Mouse (Mus musculus) c-Kit-positive CD71-negative TER-119-negative erythroid progenitor cells, embryonic 14.5 days (primary cell): ENCODE data around the gene Gba.
"Not testable (repeated sequence)": the region's sequence is repeated elsewhere in the genome, so short reads cannot be mapped to it uniquely, and the experiment has no call there.

Source experiments
- DNase-seq: peaks from one replicate; pipeline ENCODE4 v3.0.0-alpha.2; 2013; ENCODE audit warnings: low read depth

Gene Gba

DNA sequence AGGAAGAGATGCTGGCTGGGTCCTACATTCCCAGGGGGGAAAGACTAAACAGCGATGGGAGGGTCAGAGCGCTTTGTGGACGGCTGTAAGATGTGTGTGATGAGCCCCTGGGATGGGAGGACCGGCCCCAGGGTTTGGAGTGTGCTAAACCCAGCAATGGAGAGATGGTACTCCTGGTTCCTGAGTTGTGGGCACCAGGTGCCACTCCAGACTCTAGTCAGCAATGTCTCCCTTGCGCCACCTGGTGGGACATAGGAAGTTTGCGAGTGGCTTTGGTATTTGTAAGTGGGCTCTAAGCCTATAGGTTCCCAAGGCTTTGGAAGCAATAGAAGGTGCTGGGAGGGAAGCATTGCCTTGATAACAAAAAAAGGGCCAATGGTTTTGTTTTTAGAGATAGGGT is 13.1 kb downstream of the Gba start:
- DNase-seq: peak; percentile 91

DNA sequence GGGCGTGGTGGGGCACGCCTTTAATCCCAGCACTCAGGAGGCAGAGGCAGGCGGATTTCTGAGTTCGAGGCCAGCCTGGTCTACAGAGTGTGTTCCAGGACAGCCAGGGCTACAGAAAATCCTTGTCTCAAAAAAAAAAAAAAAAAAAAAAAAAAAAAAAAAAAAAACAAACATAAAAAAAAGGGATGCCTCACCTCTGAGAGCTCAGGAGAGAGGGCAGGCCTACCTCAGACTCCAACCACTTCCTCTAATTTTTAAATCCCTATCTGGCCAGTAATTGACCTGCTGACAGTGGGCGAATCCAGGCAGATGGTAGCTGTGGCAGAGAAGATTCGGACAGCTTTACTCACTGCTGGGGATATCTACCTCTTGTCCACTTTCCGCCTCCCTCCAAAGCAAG is 13.7 kb downstream of the Gba start:
- not testable (repeated sequence) for DNase-seq

DNA sequence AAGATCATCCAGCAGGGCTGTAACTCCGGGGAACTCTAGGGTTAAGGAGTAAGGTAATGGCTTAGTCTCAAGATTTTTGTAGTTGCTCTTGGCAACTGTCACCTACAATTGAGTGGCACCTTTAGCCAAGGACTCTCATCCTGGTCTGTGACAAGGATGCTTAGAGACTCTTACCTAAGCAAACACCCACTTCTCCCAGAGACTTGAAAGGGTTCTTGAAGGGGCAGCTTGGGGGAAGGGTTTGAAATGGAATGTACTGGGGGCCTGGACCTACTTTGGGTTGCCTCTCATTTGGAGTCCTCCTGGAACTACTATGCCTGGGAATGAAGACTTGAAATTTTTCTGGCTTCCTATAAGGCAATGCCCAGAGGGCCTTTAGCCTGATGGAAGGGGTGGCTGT is 15.5 kb downstream of the Gba start:
- DNase-seq: no peak

DNA sequence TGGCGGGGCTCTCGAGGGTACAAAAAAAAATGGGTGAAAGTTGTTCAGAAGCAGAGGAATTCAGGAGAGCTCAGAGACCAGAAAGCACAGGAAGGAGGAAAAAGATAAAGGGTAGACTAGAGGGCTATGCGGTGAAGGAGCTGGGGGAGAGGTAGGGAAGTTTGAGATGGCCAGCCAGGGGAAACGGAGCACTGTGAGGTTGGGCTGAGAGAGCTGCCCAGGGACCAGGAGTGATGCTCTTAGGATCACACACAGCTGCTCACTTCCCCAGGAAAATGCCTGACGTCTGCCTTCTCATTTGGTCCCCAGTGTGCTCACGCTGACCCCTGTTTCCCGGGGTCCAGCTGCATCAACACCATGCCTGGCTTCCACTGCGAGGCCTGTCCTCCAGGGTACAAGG is 16.8 kb downstream of the Gba start:
- DNase-seq: no peak

DNA sequence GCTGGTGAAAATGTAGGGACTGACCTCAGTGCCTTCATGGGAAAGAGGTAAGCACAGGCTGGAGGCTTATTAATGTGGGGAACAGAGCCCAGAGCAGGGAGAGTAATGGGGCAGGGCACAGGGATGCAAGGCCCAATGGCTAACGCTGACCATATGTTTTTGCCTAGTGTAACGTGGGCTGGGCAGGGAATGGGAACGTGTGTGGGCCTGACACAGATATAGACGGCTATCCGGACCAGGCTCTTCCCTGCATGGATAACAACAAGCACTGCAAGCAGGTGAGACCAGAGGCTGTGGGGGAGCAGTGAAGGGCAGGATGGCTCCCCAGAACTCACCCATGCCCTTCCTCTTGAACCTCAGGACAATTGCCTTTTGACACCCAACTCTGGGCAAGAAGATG is 18.4 kb downstream of the Gba start:
- DNase-seq: no peak

DNA sequence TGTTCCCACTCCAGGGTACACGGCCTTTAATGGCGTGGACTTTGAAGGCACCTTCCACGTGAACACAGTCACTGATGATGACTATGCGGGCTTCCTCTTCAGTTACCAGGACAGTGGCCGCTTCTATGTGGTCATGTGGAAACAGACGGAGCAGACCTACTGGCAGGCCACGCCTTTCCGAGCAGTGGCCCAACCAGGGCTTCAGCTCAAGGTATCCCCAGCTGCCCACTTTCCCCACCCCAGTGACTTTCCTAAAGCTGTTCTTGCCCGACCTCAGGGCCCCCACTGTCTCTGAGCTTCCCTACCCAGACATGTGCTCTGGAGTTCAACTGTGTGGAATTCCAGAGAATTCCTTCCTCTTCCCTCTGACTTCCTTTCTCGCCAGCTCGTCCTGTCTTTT is 22.1 kb downstream of the Gba start:
- no peak for DNase-seq

DNA sequence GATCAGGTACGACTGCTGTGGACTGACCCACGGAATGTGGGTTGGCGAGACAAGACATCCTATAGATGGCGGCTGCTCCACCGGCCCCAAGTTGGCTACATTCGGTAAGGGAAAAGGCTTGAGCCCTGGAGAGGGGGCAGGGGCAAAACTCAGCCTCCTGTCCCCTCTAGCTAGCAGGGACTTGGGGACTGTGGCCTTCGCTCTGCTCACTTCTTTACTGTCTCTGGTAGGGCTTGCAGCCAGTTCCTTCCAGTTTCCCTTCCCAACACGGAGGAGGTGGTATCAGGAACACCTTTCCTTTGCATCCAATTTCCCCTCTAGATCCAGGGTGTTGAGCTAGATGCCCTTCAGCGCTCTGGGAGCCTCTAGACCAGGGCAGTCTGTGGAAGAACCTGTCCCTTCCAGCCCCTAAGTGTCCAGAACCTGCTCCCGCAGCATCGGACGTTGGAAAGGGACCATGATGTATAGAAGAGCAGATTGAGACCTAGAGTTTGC is 22.6 kb downstream of the Gba start:
- no peak for DNase-seq

DNA sequence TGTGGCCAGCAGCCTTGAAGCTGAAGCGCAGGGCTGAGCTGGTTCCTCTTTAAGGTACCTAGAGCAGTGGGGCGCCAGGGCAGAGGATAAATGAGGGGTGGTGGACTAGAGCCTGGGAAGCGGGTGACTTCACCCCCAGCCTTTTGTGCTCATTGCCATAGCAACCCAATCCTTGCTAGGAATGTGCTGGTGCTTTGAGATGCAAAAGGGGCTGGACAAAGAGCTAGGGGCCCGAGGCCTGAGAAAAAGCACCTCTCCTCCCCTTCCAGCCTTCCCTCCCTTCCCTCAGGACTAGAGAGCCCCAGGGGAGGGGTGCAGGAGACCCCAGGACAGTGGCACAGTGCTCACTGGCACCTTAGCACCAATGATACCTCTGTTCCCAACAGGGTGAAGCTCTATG is 23.2 kb downstream of the Gba start:
- no peak for DNase-seq

DNA sequence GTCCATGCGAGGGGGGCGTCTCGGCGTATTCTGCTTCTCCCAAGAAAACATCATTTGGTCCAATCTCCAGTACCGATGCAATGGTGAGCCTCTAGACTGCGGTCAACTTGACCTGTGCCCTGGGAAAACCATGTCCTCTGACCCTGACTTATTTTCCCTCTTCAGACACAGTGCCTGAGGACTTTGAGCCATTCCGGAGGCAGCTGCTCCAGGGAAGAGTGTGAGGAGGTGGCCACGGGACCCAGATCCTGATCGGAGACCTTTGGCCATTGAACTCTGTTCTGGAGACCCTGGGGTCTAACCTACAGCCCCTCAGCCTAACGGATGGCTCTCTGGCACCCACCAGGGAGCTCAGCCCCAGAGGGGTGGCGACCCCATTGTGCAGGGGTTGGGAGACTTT is 23.6 kb downstream of the Gba start:
- DNase-seq: no peak

DNA sequence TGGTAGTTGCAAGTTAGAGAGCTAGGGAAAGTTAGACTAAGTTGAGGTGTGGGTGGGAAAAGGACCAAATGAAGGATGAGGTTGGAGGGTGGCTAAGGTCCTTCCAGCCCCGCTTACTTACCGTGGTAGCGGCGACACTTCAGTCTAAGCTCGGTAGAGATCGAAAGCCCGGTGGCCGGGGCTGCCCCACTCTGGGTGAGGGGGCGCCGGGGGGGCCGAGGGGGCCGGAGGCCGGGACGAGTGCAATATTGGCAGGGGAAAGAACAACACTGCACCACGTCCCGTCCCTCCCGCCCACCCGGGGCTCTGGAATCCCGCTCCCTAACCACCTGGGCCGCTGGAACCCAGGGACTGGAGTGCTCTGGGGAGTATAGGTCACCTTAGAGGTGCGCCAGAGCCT is 24.2 kb downstream of the Gba start, which contains the start of gene Mtx1:
Mtx1 (minus strand) TSS at position 189 of the 400 bp plus-strand sequence.
- DNase-seq: no peak

DNA sequence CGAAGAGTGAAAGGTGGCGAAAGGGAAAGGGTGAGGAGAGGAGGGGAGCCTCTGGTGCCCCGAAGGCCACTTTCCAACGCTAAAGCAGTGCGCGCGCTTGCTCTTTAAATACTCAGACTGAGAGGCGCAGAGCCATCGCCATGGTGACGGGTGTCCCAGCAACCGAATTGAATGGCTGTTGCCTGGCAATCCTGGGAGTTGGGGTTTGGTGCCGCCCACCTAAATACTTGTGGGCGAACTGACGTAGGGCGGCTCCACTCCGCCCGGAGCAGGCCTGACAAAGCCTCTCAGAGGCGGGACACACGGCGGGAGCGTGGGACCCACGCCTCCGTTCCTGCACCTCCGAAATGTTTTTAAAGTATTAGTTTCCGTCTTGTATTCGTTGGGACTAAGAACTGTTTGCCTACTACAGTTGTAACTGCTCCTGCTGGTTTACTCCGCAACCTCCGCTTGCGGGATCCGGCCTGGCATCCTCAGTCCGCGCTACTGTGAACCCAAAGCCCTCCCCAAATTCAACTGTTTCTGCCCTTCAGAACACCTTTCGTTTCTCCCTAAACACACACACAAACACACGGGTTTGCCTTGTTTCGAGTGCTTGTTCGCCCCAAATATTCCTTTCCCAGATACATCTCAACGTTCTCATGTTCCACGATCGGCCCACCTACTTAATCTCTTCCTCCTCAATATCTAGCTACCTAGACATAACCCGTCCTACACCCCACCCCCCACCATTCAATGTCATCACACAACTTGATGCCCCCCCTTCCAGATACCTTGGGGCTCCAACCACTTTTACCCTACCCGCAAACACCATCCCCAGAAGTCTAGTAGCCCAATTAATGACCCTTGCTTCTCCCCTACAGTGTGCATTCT is 24.8 kb downstream of the Gba start:
- no peak for DNase-seq

DNA sequence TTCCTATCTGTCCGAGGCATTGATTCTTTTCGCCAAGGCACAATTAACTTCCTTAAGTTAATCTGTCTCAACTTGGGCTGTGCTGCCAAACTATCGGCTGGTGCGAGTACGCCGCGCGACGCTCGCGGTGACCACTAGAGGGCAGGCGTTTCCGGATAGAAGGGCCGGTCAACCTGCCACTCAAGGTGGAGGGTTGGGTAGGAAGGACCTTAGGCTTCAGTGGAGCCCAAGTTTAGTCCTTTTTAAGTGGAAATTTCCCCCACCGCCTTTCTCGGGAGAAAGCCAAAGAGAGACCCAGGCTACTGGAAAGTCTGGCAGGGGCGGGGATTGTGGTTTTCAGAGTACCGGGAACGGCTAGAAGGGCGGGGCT is 25.4 kb downstream of the Gba start:
- DNase-seq: peak; percentile 72

DNA sequence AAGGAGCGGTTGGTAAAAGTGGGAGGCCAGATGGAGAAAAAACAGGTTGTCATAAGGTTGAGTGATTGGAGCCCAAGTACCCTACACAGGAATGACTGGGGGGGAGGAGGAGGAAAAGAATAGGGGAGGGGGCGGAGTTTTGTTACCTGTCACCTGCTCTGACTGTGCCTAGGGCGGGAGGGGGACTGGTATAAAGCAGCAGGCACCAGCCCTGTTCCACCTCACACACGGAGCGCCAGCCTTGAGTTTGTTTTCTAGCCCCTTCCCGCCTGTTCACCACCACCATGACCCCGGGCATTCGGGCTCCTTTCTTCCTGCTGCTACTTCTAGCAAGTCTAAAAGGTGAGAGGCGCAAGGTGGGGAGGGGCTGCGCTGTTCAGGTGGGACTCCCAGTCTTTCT is 26.1 kb downstream of the Gba start, which contains the start of gene Muc1:
Muc1 (plus strand) TSS at position 222 of the 400 bp plus-strand sequence.
- no peak for DNase-seq

DNA sequence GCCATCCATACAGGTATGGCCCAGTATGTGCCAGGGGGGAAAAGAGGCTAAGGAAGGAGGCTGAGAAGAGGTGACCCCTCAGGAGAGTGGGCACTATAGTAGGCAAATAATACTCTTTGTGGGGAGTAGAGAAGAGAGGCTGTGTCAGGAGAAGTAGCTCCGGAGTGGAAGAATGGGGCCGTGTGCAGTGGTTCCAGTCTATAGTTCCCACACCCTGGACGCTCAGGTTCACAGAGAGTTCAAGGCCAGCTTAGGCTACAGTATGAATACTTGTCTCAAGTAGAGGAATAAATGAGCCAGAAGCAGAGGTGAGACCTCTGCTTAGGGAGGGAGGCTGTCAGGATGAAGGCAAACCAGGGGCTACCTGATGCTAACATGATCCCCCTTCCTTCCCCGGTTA is 26.5 kb downstream of the Gba start:
- DNase-seq: no peak

DNA sequence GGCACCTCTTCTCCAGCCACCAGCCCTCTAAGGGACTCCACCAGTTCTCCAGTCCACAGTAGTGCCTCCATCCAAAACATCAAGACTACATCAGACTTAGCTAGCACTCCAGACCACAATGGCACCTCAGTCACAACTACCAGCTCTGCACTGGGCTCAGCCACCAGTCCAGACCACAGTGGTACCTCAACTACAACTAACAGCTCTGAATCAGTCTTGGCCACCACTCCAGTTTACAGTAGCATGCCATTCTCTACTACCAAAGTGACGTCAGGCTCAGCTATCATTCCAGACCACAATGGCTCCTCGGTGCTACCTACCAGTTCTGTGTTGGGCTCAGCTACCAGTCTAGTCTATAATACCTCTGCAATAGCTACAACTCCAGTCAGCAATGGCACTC is 27.8 kb downstream of the Gba start:
- no peak for DNase-seq

DNA sequence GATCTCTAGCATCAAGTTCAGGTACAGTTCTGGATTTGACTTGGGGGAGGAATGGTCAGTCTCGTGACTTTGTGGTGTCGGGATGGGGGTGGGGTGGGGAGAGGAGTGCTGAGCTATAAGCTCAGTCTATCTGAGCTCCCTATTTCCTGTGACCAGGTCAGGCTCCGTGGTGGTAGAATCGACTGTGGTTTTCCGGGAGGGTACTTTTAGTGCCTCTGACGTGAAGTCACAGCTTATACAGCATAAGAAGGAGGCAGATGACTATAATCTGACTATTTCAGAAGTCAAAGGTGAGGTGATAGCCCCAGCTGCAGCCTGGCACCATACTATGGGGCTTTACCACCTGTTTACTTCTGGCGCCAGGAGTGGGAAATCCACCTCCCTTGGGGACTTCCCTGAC is 28.6 kb downstream of the Gba start:
- no peak for DNase-seq

DNA sequence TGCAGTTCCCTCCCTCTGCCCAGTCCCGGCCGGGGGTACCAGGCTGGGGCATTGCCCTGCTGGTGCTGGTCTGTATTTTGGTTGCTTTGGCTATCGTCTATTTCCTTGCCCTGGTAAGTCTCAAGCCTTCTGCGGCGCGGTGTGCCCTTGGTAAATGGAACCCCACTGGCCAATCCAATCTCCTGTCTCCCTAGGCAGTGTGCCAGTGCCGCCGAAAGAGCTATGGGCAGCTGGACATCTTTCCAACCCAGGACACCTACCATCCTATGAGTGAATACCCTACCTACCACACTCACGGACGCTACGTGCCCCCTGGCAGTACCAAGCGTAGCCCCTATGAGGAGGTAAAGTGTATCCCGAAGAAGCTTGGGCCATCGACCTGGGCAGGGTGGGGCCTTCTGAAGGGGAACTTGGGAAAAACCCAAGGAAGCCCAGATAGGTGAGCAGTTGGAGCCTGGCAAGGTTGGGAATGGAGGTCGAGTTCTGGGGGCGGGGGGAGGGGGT is 29.1 kb downstream of the Gba start:
- no peak for DNase-seq

DNA sequence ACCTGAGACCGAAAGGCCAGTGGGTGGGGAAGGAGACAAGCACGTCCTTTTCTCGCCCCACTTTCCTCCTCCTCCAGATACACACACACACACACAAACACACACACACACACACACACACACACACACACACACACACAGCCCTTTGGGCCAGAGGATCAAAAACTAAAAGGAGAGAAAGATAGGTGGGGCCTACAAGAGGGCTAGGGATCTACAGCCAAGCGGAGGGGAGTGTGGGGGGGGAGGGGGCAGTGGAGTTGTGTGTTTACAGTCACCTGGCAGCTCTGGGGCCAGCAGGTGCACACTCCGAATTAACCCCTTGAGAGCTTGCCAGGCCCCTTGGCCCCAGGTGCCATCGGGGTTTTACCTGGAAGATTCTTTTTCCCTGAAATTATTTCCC is 29.9 kb downstream of the Gba start:
- no peak for DNase-seq

DNA sequence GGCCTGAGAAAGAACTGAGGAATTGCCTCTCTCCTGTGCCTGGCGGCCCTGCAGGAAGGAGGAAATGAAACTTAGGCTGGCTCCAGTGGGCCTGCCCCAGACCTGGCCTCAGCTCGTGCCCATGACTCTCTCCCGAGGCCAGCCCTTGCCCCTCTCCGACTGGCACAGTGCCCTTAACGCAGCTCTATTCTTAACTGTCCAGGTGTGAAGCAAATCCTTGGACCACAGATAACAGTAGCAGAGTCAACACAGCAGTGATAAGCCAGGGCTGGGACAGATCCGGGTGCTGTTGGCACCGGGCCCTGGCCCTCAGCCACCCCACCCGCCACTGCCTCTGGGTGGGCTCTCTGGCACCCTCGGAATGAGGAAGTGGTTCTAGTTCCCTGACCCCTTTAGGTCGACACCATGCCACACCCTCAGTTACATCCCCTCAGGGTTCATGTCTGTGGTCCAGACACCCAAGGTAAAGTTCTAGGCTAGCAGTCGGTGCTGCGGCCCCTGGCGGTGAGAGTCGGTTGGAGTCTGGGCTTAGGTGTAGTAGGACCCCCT is 30.9 kb downstream of the Gba start:
- no peak for DNase-seq

DNA sequence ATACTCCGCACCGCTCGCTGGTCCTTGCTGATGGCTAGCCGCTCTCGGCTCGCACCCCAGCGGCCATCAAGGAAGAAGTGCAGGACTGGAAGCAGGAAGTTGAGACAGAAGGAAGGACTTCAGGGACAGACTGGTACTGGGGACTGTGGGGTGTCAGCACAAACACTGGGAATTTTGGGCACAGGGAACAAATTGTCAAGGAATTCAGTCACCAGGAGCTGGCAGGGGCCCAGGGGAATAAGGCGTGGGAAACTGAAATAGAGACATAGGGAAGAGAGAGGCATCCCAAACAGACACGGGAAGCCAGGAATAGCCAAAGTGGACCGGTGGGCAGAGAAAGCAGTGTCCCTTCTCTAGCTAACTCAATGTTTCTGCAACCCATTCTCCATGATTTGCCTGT is 33.8 kb downstream of the Gba start:
- DNase-seq: no peak

DNA sequence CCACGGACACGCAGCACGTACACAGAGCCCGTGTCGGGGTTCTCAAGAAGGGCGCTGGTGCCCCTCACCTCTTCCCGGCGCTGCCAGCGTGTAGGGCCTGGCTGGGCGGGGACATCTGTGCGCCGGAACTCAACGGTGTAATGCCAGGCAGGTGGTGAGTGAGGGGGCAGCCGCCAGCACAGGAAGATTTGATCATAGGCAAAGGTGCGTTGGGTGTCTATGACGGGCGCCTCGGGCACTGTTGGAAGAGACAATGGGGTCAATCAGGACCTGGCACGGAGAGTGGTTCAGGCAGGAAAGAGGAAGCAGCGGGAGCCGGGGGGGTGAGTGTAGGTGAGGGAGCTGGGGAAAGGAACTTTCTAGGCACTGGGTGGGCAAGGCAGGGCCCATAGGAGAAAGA is 35.0 kb downstream of the Gba start:
- no peak for DNase-seq

DNA sequence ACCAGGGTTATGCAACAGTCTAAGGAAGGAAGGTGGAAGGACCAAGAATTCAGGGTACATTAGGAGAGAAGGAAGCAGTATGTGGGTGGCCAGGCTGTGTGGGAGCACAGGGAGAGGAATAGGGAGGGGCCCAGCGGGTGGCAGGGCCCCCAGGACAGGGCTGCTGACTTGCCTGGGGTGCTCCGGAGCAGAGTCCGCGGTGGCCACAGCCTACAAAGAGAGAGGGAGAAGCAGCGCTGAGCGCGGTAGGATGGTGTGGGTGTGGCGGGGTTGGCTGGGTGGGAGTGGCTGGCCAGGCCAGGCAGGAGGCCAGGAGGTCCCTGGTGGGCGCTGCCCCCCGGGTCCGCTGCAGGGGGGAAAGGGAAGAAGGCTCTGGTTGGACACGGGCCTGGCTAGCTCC is 35.8 kb downstream of the Gba start:
- DNase-seq: no peak

DNA sequence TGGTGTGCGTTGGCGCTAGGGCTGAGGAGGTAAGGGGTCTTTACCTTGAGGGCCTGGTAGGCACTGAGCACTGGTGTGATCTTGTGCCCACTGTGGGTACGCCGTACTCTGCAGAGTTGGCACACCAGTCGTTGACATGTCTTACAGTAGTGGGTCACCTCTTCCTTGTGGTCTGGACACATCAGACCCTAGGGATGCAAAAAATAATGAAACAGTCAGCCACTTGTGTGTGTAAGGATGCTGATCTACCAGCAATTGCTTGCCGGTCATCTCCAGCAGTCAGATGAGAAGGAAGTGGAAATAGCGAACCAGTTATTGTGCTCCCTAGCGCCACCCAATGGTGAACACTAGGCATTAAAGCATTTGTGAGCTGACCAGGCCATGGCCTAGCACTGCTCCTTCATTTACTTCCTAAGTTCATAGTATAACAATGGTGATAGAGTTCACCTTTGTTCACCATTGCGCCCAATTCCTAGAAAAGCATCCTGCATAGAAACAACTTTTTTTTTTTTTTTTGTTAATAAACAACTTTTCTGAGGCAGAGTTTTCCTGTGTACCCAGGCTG is 39.7 kb downstream of the Gba start:
- DNase-seq: peak; percentile 71
